Mouse (Mus musculus) brain, embryonic 18.5 days (tissue): ENCODE measurements at regions not wholly inside any gene's neighbourhood (a gene's known extent, or its start where the extent isn't known, plus 50 kb on each side); places are given as distances from the start of the nearest gene placed in this dataset.

Source experiments
- DNase-seq: peaks from one replicate; pipeline ENCODE4 v3.0.0-alpha.2; 2012; ENCODE audit warnings: low read depth, low spot score

- peak; percentile 59 for DNase-seq
These were observed 1383.6 kb upstream of the Slc39a10 start for GRCm38 (mm10) chr1:48276206-48276605.

- DNase-seq: no peak
These were observed 1383.0 kb upstream of the Slc39a10 start for GRCm38 (mm10) chr1:48275666-48276065.
